Mouse (Mus musculus): ENCODE measurements around the gene Vps36. TPM values are rescaled to one million over a fixed set of nuclear protein-coding genes. Genes with fewer than 3 reads are reported as not detected.
A peak's percentile ranks its signal among the peaks of the same experiment; 100 is the strongest.

Gene Vps36
- 24.5 and 25.2 TPM in 2 replicates for polyA plus RNA-seq (2012; rRNA removed)

DNA sequence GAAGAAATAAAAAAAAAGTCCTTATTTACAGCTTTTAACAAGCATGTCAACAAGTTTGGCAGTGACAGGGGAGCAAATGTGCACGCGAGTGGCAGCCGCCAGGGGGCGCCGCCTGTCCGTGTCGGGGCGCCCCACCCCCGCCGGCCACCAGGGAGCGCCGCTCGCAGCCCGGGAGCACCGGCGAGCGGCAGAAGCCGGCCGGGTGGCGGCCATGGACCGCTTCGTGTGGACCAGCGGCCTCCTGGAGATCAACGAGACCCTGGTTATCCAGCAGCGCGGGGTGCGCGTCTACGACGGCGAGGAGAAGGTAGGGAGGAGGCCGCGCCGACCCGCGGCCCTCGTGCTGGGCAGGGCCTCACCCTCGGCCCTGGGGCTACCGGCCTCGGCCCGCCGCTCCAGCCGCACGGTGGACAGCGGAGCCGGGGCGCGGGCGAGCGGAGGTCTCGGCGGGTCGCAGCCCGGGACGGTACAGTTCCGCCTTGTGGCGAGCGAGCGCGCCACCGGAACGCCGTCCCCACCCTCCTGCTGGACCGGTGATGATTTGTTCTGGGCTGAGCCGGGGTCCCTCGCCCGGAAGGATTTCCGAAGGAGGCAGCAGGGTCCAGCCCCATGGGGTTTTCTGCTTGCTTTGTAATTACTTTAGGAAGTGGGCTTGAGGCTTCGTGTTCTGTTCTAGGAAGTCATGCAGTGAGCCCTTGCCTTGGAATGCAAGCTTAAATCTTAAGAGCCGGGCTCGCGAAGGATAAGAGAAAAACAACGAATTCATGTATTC is at the start of gene Vps36:
Gene Vps36, plus strand, starts transcription at position 150 of the 772 bp plus-strand sequence.
- no peaks in the 10 kb centered on the region for H3K27me3 ChIP-seq (ENCODE audit: control insufficient read depth, insufficient read depth, low read length)
- H3K27ac ChIP-seq (ENCODE audit: control insufficient read depth, insufficient read depth, low read depth, low read length) = peak within 1 kb of the TSS; percentile 90
- TF ChIP-seq POLR2A (IDR thresholded peaks at IDR 0.05; ENCODE audit: control insufficient read depth, low read depth, low read length) = peak; percentile 11; the same call in 1 of the 2 replicates
- TF ChIP-seq CTCF (IDR thresholded peaks at IDR 0.05; ENCODE audit: control insufficient read depth, insufficient read depth, insufficient replicate concordance, low read depth, low read length) = peak; percentile 94
- H3K4me3 ChIP-seq (ENCODE audit: control insufficient read depth, low read depth, low read length) = peak within 1 kb of the TSS; percentile 93
- no peaks in the 10 kb centered on the region for H3K36me3 ChIP-seq (ENCODE audit: control insufficient read depth, insufficient read depth, low read length)
- 0 out of 2 replicates have a peak, but pooled peaks cover 2% of the 10 kb centered on the region for H3K4me1 ChIP-seq (ENCODE audit: control insufficient read depth, insufficient read depth, low read length)

DNA sequence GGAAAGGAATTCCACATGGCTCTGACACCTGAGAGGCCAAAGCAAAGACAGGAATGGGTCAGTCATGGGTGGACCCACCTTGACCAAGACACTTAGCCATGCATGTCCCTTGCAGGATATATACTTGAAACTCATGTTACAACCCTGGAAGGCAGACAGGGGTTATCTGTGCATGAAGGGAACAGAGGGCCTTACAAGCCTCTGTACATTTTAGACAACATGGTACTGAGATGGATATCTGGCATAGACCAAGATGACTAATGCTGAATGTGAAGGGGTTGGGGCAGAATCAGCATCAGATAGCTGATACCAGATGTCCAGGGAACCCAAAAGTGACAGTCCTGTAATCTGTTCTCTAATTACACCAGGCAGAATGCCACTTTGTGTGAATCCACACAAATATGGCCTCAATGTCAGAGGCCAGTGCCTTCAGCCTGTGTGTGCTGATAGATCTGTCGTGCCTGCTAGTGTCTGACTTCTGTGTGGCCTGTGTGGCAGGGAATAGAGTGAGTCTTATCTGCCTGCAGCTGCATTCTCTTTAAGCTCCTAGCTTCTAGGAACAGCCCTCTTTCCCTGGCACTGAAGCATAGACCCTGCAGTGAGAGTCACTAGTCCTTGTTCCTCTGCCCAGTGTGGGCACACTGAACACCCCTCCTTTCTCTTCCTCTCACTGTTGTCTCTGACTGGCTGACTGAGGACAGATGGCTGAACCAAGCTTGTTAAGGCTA is 48.7 kb upstream of the Vps36 start:
- TF ChIP-seq CTCF (IDR thresholded peaks at IDR 0.05; ENCODE audit: control insufficient read depth, insufficient read depth, insufficient replicate concordance, low read depth, low read length) (no peak), POLR2A (IDR thresholded peaks at IDR 0.05; ENCODE audit: control insufficient read depth, low read depth, low read length) (no peak)
- H3K4me1 ChIP-seq (ENCODE audit: control insufficient read depth, insufficient read depth, low read length) = no peaks in the 10 kb centered on the region
- no peaks in the 10 kb centered on the region for H3K36me3 ChIP-seq (ENCODE audit: control insufficient read depth, insufficient read depth, low read length)
- H3K4me3 ChIP-seq (ENCODE audit: control insufficient read depth, low read depth, low read length) = no peak overlapping the region
- no peak overlapping the region for H3K27ac ChIP-seq (ENCODE audit: control insufficient read depth, insufficient read depth, low read depth, low read length)
- H3K27me3 ChIP-seq (ENCODE audit: control insufficient read depth, insufficient read depth, low read length) = no peaks in the 10 kb centered on the region

DNA sequence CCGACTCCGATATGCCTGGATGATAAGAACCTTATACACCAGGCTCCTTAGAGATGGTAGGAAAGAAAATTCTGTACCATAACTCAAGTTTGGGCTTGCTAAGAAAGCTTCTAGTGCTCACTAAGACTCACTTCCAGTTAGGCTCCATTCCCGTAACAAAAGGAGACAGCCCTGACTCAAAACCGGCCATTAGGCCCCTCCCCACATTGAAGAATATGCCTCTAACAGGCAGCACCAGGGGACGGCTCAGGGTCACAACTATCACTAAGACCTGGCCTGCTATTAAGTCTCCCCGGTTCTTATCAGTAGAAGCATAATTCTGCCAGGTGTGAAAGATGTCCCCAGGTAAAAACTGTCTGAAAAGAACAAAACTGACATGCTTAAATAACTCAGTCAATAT is 46.8 kb upstream of the Vps36 start:
- no peak overlapping the region for H3K27ac ChIP-seq (ENCODE audit: control insufficient read depth, insufficient read depth, low read depth, low read length)
- H3K4me1 ChIP-seq (ENCODE audit: control insufficient read depth, insufficient read depth, low read length) = no peaks in the 10 kb centered on the region
- no peak overlapping the region for H3K4me3 ChIP-seq (ENCODE audit: control insufficient read depth, low read depth, low read length)
- TF ChIP-seq POLR2A (IDR thresholded peaks at IDR 0.05; ENCODE audit: control insufficient read depth, low read depth, low read length) (no peak), CTCF (IDR thresholded peaks at IDR 0.05; ENCODE audit: control insufficient read depth, insufficient read depth, insufficient replicate concordance, low read depth, low read length) (no peak)
- H3K36me3 ChIP-seq (ENCODE audit: control insufficient read depth, insufficient read depth, low read length) = no peaks in the 10 kb centered on the region
- H3K27me3 ChIP-seq (ENCODE audit: control insufficient read depth, insufficient read depth, low read length) = no peaks in the 10 kb centered on the region

DNA sequence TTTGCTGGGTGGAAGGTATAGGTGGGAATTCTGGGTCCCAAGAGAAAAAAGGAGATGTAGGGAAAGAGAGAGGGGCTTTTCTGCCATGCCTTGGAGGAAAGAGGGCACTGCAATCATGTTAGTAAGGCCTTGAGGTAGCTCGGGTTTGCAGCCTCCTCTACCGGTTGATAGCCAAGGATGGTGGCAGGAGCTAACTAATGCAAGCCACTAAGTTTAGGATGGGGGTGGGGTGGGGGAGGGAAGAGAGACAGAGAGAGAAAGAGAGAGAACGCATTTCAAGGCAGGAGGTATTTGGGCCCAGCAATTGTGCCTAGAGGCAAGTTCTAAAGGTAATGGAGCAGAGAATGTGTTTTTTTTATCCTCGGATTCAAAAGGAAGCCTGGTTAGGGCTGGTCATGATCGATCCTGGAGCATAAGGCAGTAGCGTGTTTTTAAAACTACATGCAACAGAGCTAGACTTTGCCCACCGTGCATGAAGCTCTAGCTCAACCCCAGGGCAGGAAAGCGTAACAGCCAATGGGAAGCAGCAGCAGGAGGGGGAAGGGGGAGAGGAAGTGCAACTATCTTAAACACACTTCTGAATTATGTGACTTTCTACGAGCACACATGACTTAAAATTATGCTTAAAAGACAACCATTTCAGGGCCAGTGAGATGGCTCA is 44.8 kb upstream of the Vps36 start:
- TF ChIP-seq POLR2A (IDR thresholded peaks at IDR 0.05; ENCODE audit: control insufficient read depth, low read depth, low read length) = no peak
- no peak for TF ChIP-seq CTCF (IDR thresholded peaks at IDR 0.05; ENCODE audit: control insufficient read depth, insufficient read depth, insufficient replicate concordance, low read depth, low read length)
- Histone ChIP-seq H3K27me3 (ENCODE audit: control insufficient read depth, insufficient read depth, low read length) (no peaks in the 10 kb centered on the region), H3K4me1 (ENCODE audit: control insufficient read depth, insufficient read depth, low read length) (no peaks in the 10 kb centered on the region), H3K4me3 (ENCODE audit: control insufficient read depth, low read depth, low read length) (no peak overlapping the region), H3K27ac (ENCODE audit: control insufficient read depth, insufficient read depth, low read depth, low read length) (no peak overlapping the region), H3K36me3 (ENCODE audit: control insufficient read depth, insufficient read depth, low read length) (no peaks in the 10 kb centered on the region)

DNA sequence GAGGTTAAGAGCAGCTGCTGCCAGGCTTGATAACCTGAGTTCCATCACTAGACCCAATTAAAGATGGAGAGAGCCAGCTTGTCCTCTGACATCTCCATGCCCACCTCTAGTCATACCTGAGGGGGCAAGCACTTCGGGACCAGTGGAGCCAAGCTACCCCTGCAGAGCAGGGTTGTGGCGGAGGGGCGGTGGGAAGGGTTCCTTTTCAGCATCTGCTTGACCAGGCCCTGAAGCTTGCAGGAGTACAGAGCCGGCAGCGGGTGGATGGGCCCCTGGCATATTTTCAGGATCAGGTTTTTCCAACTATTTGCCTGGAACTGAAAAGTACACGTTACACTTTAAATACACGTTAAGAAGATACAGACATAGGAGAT is 44.3 kb upstream of the Vps36 start:
- Histone ChIP-seq H3K4me3 (ENCODE audit: control insufficient read depth, low read depth, low read length) (no peak overlapping the region), H3K27me3 (ENCODE audit: control insufficient read depth, insufficient read depth, low read length) (no peaks in the 10 kb centered on the region), H3K36me3 (ENCODE audit: control insufficient read depth, insufficient read depth, low read length) (no peaks in the 10 kb centered on the region), H3K4me1 (ENCODE audit: control insufficient read depth, insufficient read depth, low read length) (no peaks in the 10 kb centered on the region), H3K27ac (ENCODE audit: control insufficient read depth, insufficient read depth, low read depth, low read length) (no peak overlapping the region)
- no peak for TF ChIP-seq CTCF (IDR thresholded peaks at IDR 0.05; ENCODE audit: control insufficient read depth, insufficient read depth, insufficient replicate concordance, low read depth, low read length)
- no peak for TF ChIP-seq POLR2A (IDR thresholded peaks at IDR 0.05; ENCODE audit: control insufficient read depth, low read depth, low read length)

DNA sequence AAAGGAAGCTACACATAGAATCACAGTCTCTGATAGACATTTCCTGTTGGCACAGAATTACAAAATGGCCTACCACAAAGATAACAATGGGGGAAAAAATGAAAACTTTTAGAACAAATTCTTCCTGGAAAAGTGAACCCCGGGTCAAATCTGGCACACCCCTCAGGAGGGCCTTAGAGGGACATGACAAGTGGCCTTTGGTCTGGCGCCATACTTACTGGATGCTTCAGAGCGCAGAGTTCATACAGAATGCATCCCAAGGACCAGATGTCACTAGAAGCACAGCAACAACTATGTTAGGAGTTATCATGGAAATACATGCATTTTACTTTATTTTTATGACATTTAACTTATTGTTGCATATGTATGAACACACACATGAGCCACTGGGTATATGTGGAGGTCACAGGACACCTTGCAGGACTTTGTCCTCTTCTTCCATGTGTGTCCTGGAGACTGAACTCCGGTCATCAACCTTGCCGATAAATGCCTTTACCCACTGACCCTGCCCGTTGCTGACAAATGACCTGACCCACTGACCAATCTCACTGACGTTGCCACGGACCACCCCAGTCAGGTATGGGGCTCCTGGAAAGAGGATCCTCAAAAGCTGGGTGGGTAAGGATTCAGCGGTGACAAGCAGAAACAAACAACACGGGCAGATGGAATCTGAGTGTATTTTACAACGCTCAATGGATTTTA is 42.8 kb upstream of the Vps36 start:
- H3K27me3 ChIP-seq (ENCODE audit: control insufficient read depth, insufficient read depth, low read length) = no peaks in the 10 kb centered on the region
- no peaks in the 10 kb centered on the region for H3K4me1 ChIP-seq (ENCODE audit: control insufficient read depth, insufficient read depth, low read length)
- TF ChIP-seq POLR2A (IDR thresholded peaks at IDR 0.05; ENCODE audit: control insufficient read depth, low read depth, low read length) (no peak), CTCF (IDR thresholded peaks at IDR 0.05; ENCODE audit: control insufficient read depth, insufficient read depth, insufficient replicate concordance, low read depth, low read length) (no peak)
- no peak overlapping the region for H3K4me3 ChIP-seq (ENCODE audit: control insufficient read depth, low read depth, low read length)
- no peak overlapping the region for H3K27ac ChIP-seq (ENCODE audit: control insufficient read depth, insufficient read depth, low read depth, low read length)
- no peaks in the 10 kb centered on the region for H3K36me3 ChIP-seq (ENCODE audit: control insufficient read depth, insufficient read depth, low read length)

DNA sequence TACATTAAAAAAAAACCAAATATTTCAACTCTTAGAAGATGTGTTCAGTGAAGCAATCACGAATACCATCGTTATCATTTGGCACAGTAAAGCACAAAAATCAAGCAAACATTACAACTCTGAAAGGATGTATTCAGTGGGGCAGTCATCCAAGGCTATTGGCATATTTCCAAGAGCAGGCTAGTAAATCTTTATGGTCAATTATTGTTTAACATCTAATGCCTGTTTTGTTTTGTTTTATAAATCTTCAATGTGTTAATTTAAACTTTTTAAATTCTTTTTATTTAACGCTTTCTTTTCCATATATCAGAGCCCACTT is 42.3 kb upstream of the Vps36 start:
- Histone ChIP-seq H3K36me3 (ENCODE audit: control insufficient read depth, insufficient read depth, low read length) (no peaks in the 10 kb centered on the region), H3K27ac (ENCODE audit: control insufficient read depth, insufficient read depth, low read depth, low read length) (no peak overlapping the region), H3K4me1 (ENCODE audit: control insufficient read depth, insufficient read depth, low read length) (no peaks in the 10 kb centered on the region), H3K27me3 (ENCODE audit: control insufficient read depth, insufficient read depth, low read length) (no peaks in the 10 kb centered on the region), H3K4me3 (ENCODE audit: control insufficient read depth, low read depth, low read length) (no peak overlapping the region)
- no peak for TF ChIP-seq CTCF (IDR thresholded peaks at IDR 0.05; ENCODE audit: control insufficient read depth, insufficient read depth, insufficient replicate concordance, low read depth, low read length)
- TF ChIP-seq POLR2A (IDR thresholded peaks at IDR 0.05; ENCODE audit: control insufficient read depth, low read depth, low read length) = no peak

Measured in testis, adult 2 months (tissue).